Mouse (Mus musculus) CH12.LX (cell line): ENCODE data around the gene Psmb8. TPM values are rescaled to one million over a fixed set of nuclear protein-coding genes. Genes with fewer than 3 reads are reported as not detected.

Source experiments
- DNase-seq: peaks from one replicate; pipeline ENCODE4 v3.0.0-alpha.2; 2013; ENCODE audit errors: extremely low read depth
- H3K27ac ChIP-seq: 2 replicates; pipeline ENCODE4 v1.5.1; 2012; ENCODE audit warnings: low read depth, mild to moderate bottlenecking, control low read depth, moderate library complexity; ENCODE audit not compliant: insufficient read depth
- H3K27me3 ChIP-seq: replicated peaks from 2 replicates; pipeline ENCODE3; 2012; ENCODE audit warnings: inconsistent platforms
- H3K36me3 ChIP-seq, 2 experiments: replicated peaks in 1 of 2; 2 replicates each; pipeline versions ENCODE3 to v1.6.1; 2012; ENCODE audit warnings: inconsistent platforms in 1 of 2, low read length in 1 of 2, mild to moderate bottlenecking in 1 of 2, mixed read lengths in 1 of 2, moderate library complexity in 1 of 2; ENCODE audit not compliant: control insufficient read depth in 1 of 2, insufficient read depth in 1 of 2
- H3K4me1 ChIP-seq, 2 experiments: 2 replicates each; pipeline ENCODE4 v1.6.1; 2012; ENCODE audit warnings: inconsistent platforms in 1 of 2, moderate library complexity in 1 of 2; ENCODE audit not compliant: insufficient read depth in 2 of 2, control insufficient read depth in 1 of 2
- H3K4me2 ChIP-seq: 2 replicates; pipeline ENCODE4 v1.6.1; 2012; ENCODE audit warnings: low read depth, mild to moderate bottlenecking, control low read depth; ENCODE audit not compliant: poor library complexity, insufficient read depth, severe bottlenecking
- H3K4me3 ChIP-seq, 3 experiments: fragments of 150-350 bp in 1 of 3; sonication (generic) in 1 of 3; replicated peaks in 1 of 3; 2 replicates each; pipeline versions ENCODE3 to v1.5.1; 2011 to 2012; ENCODE audit warnings: low read depth in 2 of 3, low read length in 2 of 3, mild to moderate bottlenecking in 2 of 3, moderate library complexity in 2 of 3, control low read depth in 1 of 3, improper control_type of control experiment in 1 of 3, inconsistent platforms in 1 of 3, mixed read lengths in 1 of 3; ENCODE audit not compliant: poor library complexity in 1 of 3
- H3K79me2 ChIP-seq: replicated peaks from 2 replicates; pipeline ENCODE4 v1.6.1; 2012; ENCODE audit warnings: mild to moderate bottlenecking, moderate library complexity; ENCODE audit not compliant: control insufficient read depth, poor library complexity, insufficient read depth, severe bottlenecking; ENCODE audit errors: extremely low read depth
- H3K9ac ChIP-seq: 2 replicates; pipeline ENCODE4 v1.6.1; 2012; ENCODE audit warnings: low read depth, mild to moderate bottlenecking, control low read depth, moderate library complexity; ENCODE audit not compliant: insufficient read depth
- H3K9me3 ChIP-seq: replicated peaks from 2 replicates; pipeline ENCODE3; 2012; ENCODE audit warnings: low read length, inconsistent platforms, mixed read lengths
- BHLHE40 ChIP-seq: IDR thresholded peaks from 2 replicates; pipeline ENCODE4 v1.6.1; 2011; ENCODE audit warnings: mild to moderate bottlenecking, low read depth, low read length, improper control_type of control experiment
- CHD1 ChIP-seq: IDR thresholded peaks from 2 replicates; pipeline ENCODE4 v1.6.1; 2012; ENCODE audit warnings: low read depth, low read length, improper control_type of control experiment, inconsistent platforms
- CHD2 ChIP-seq: IDR thresholded peaks from 2 replicates; pipeline ENCODE4 v1.6.1; 2011; ENCODE audit warnings: low read length, improper control_type of control experiment
- CTCF ChIP-seq, 2 experiments: IDR thresholded peaks in 1 of 2; conservative IDR thresholded peaks in 1 of 2; 2 replicates each; pipeline ENCODE4 v1.5.1; 2011 to 2012; ENCODE audit warnings: low read depth in 2 of 2, low read length in 2 of 2, improper control_type of control experiment in 1 of 2, inconsistent platforms in 1 of 2, mild to moderate bottlenecking in 1 of 2, moderate library complexity in 1 of 2
- E2F4 ChIP-seq: IDR thresholded peaks from 2 replicates; pipeline ENCODE4 v1.6.1; 2011; ENCODE audit warnings: low read depth, low read length, improper control_type of control experiment; ENCODE audit not compliant: insufficient replicate concordance
- ELF1 ChIP-seq: IDR thresholded peaks from 2 replicates; pipeline ENCODE4 v1.6.1; 2014; ENCODE audit warnings: low read depth, mild to moderate bottlenecking, inconsistent platforms, low read length, improper control_type of control experiment
- EP300 ChIP-seq: IDR thresholded peaks from 2 replicates; pipeline ENCODE4 v1.6.1; 2011; ENCODE audit warnings: low read length, improper control_type of control experiment
- ETS1 ChIP-seq: conservative IDR thresholded peaks from 2 replicates; pipeline ENCODE4 v1.6.1; 2012; ENCODE audit warnings: low read depth, mild to moderate bottlenecking, inconsistent platforms, low read length, improper control_type of control experiment, moderate library complexity
- GABPA ChIP-seq: IDR thresholded peaks from 2 replicates; pipeline ENCODE4 v1.6.1; 2012; ENCODE audit warnings: low read depth, low read length, improper control_type of control experiment, inconsistent platforms; ENCODE audit not compliant: insufficient replicate concordance
- HCFC1 ChIP-seq: IDR thresholded peaks from 2 replicates; pipeline ENCODE4 v1.6.1; 2012; ENCODE audit warnings: low read depth, mild to moderate bottlenecking, inconsistent platforms, low read length, improper control_type of control experiment
- IRF4 ChIP-seq: IDR thresholded peaks from 2 replicates; pipeline ENCODE4 v1.6.1; 2014; ENCODE audit warnings: low read depth, mild to moderate bottlenecking, inconsistent platforms, low read length, improper control_type of control experiment
- JUN ChIP-seq: IDR thresholded peaks from 2 replicates; pipeline ENCODE4 v1.6.1; 2011; ENCODE audit warnings: low read depth, mild to moderate bottlenecking, low read length, improper control_type of control experiment, moderate library complexity; ENCODE audit not compliant: insufficient read depth
- JUND ChIP-seq: conservative IDR thresholded peaks from 2 replicates; pipeline ENCODE4 v1.6.1; 2011; ENCODE audit warnings: low read depth, low read length, improper control_type of control experiment
- KAT2A ChIP-seq: IDR thresholded peaks from 2 replicates; pipeline ENCODE4 v1.6.1; 2012; ENCODE audit warnings: low read length, improper control_type of control experiment, inconsistent platforms; ENCODE audit not compliant: insufficient replicate concordance
- MAFK ChIP-seq: IDR thresholded peaks from 2 replicates; pipeline ENCODE4 v1.6.1; 2011; ENCODE audit warnings: low read length, improper control_type of control experiment; ENCODE audit not compliant: insufficient replicate concordance
- MAX ChIP-seq: IDR thresholded peaks from 2 replicates; pipeline ENCODE4 v1.6.1; 2011; ENCODE audit warnings: low read length, improper control_type of control experiment
- MAZ ChIP-seq: IDR thresholded peaks from 2 replicates; pipeline ENCODE4 v1.6.1; 2012; ENCODE audit warnings: low read depth, mild to moderate bottlenecking, inconsistent platforms, low read length, improper control_type of control experiment, moderate library complexity
- MEF2A ChIP-seq: IDR thresholded peaks from 2 replicates; pipeline ENCODE4 v1.6.1; 2014; ENCODE audit warnings: low read depth, mild to moderate bottlenecking, inconsistent platforms, low read length, improper control_type of control experiment, borderline replicate concordance
- MXI1 ChIP-seq: IDR thresholded peaks from 2 replicates; pipeline ENCODE4 v1.6.1; 2011; ENCODE audit warnings: mild to moderate bottlenecking, low read depth, low read length, improper control_type of control experiment
- MYC ChIP-seq: IDR thresholded peaks from 2 replicates; pipeline ENCODE4 v1.6.1; 2011; ENCODE audit warnings: low read depth, mild to moderate bottlenecking, improper control_type of control experiment, low read length
- NELFE ChIP-seq: IDR thresholded peaks from 2 replicates; pipeline ENCODE4 v1.6.1; 2011; ENCODE audit warnings: low read depth, low read length, improper control_type of control experiment
- NRF1 ChIP-seq: IDR thresholded peaks from 2 replicates; pipeline ENCODE4 v1.6.1; 2014; ENCODE audit warnings: low read depth, mild to moderate bottlenecking, inconsistent platforms, low read length, improper control_type of control experiment, moderate library complexity
- PAX5 ChIP-seq: IDR thresholded peaks from 2 replicates; pipeline ENCODE4 v1.6.1; 2012; ENCODE audit warnings: low read length, inconsistent platforms, mixed read lengths
- POLR2A ChIP-seq: IDR thresholded peaks from 2 replicates; pipeline ENCODE4 v1.6.1; 2011; ENCODE audit warnings: low read depth, mild to moderate bottlenecking, improper control_type of control experiment, low read length
- POLR2AphosphoS2 ChIP-seq: IDR thresholded peaks from 2 replicates; pipeline ENCODE4 v1.6.1; 2011; ENCODE audit warnings: low read depth, low read length, improper control_type of control experiment
- RAD21 ChIP-seq: IDR thresholded peaks from 2 replicates; pipeline ENCODE4 v1.6.1; 2011; ENCODE audit warnings: low read depth, mild to moderate bottlenecking, low read length, improper control_type of control experiment, moderate library complexity
- RCOR1 ChIP-seq: conservative IDR thresholded peaks from 2 replicates; pipeline ENCODE4 v1.6.1; 2012; ENCODE audit warnings: low read depth, mild to moderate bottlenecking, inconsistent platforms, low read length, improper control_type of control experiment
- SIN3A ChIP-seq: IDR thresholded peaks from 2 replicates; pipeline ENCODE4 v1.6.1; 2012; ENCODE audit warnings: low read length, improper control_type of control experiment, inconsistent platforms
- SMC3 ChIP-seq: IDR thresholded peaks from 2 replicates; pipeline ENCODE4 v1.6.1; 2011; ENCODE audit warnings: low read depth, low read length, improper control_type of control experiment
- TBP ChIP-seq: conservative IDR thresholded peaks from 2 replicates; pipeline ENCODE4 v1.6.1; 2011; ENCODE audit warnings: low read depth, low read length, improper control_type of control experiment
- TCF12 ChIP-seq: IDR thresholded peaks from 2 replicates; pipeline ENCODE4 v1.6.1; 2014; ENCODE audit warnings: low read depth, mild to moderate bottlenecking, inconsistent platforms, low read length, improper control_type of control experiment
- UBTF ChIP-seq: IDR thresholded peaks from 2 replicates; pipeline ENCODE4 v1.6.1; 2012; ENCODE audit warnings: low read depth, mild to moderate bottlenecking, inconsistent platforms, low read length, improper control_type of control experiment, moderate library complexity
- USF1 ChIP-seq: IDR thresholded peaks from 2 replicates; pipeline ENCODE4 v1.6.1; 2014; ENCODE audit warnings: low read depth, mild to moderate bottlenecking, inconsistent platforms, low read length, improper control_type of control experiment
- USF2 ChIP-seq: conservative IDR thresholded peaks from 2 replicates; pipeline ENCODE4 v1.6.1; 2011; ENCODE audit warnings: low read depth, low read length, improper control_type of control experiment
- ZC3H11A ChIP-seq: IDR thresholded peaks from 2 replicates; pipeline ENCODE4 v1.6.1; 2012; ENCODE audit warnings: low read depth, mild to moderate bottlenecking, inconsistent platforms, low read length, improper control_type of control experiment
- ZKSCAN1 ChIP-seq: IDR thresholded peaks from 2 replicates; pipeline ENCODE4 v1.6.1; 2012; ENCODE audit warnings: low read depth, inconsistent platforms, low read length, improper control_type of control experiment, borderline replicate concordance
- ZMIZ1 ChIP-seq: IDR thresholded peaks from 2 replicates; pipeline ENCODE4 v1.6.1; 2012; ENCODE audit warnings: low read depth, mild to moderate bottlenecking, inconsistent platforms, low read length, improper control_type of control experiment
- ZNF384 ChIP-seq: IDR thresholded peaks from 2 replicates; pipeline ENCODE4 v1.6.1; 2012; ENCODE audit warnings: low read depth, low read length, improper control_type of control experiment, inconsistent platforms
- dilution Hi-C: fragments of 300-500 bp; cut with MboI; formaldehyde crosslinking; loops from 2 replicates; pipeline ENCODE4 v1.14.3; 2020; ENCODE audit warnings: low sequenced_read_pairs; ENCODE audit not compliant: extremely low pct_unique_long_range_greater_than_20kb, extremely low pct_ligation_motif_present
- in situ Hi-C: fragments of 300-500 bp; cut with MboI; formaldehyde crosslinking; loops from 3 replicates; pipeline ENCODE4 v1.14.3; 2019; ENCODE audit warnings: low sequenced_read_pairs, low pct_ligation_motif_present, low pct_unique_long_range_greater_than_20kb, mixed read lengths
- polyA plus RNA-seq: library from polyadenylated mRNA; unstranded; fragments of >175 nt; gene quantifications from 2 replicates; pipeline ENCODE4 v1.2.1, GENCODE M21; 2012; ENCODE audit warnings: low read depth; ENCODE audit not compliant: insufficient read length
- total RNA-seq, 2 experiments: library from RNA; depleted of rRNA; stranded (reverse); fragments of 300-350 nt in 1 of 2; fragments of >200 nt in 1 of 2; gene quantifications; 2 replicates each; pipeline ENCODE4 v1.2.3; 2012 to 2014

Psmb8 gene
- total and polyA plus RNA-seq, 3 experiments = 652 to 989 (median 857) TPM

- Histone ChIP-seq H3K4me2 (no peak overlapping the region), H3K4me1 (peaks cover 3 to 15% of the 10 kb centered on the region in 2 experiments), H3K9ac (no peak overlapping the region), H3K27ac (no peak overlapping the region), H3K36me3 (peaks cover 0 to 2% of the 10 kb centered on the region in 2 experiments), H3K79me2 (no peaks in the 10 kb centered on the region; the same call in 1 of the 2 replicates), H3K9me3 (peaks cover 15% of the 10 kb centered on the region), H3K27me3 (no peaks in the 10 kb centered on the region), H3K4me3 (no peak overlapping the region)
- in situ Hi-C loops = no loop called here
- dilution Hi-C loops = no loop called here
- TF ChIP-seq RCOR1 (no peak), E2F4 (no peak), UBTF (no peak), HCFC1 (no peak), ZKSCAN1 (no peak), MXI1 (no peak), POLR2AphosphoS2 (no peak), ELF1 (no peak), EP300 (no peak), JUND (no peak), SIN3A (no peak), GABPA (no peak), IRF4 (no peak), TBP (no peak), MAFK (no peak), USF2 (no peak), ZC3H11A (peak; percentile 70), CTCF (conservative IDR thresholded peaks at IDR 0.05 in 1 of 2, IDR thresholded peaks at IDR 0.05 in 1 of 2; ENCODE audit: low read depth in 2 of 2, low read length in 2 of 2) (peak in 1 of 2 experiments; percentile 87; a peak in 3 of 4 replicates), JUN (no peak), PAX5 (no peak), CHD2 (no peak), POLR2A (no peak), BHLHE40 (no peak), USF1 (no peak), ETS1 (no peak), RAD21 (peak; percentile 83), ZMIZ1 (no peak), ZNF384 (no peak), MAX (no peak), NRF1 (no peak), MAZ (0 out of 2 replicates have a peak, but pooled peaks have one; percentile 35), MYC (no peak), SMC3 (peak; percentile 86), CHD1 (no peak), KAT2A (no peak), MEF2A (no peak), TCF12 (no peak), NELFE (no peak; the same call in 1 of the 2 replicates)
- peak; percentile 69 for DNase-seq
These were observed 28.2 kb upstream of the Psmb8 start for GRCm38 (mm10) chr17:34169279-34169678.
